Mouse (Mus musculus): Measurements from ENCODE around the gene Asb16.

The Asb16 gene

GRCm38 (mm10) chr11:102287485-102287884 lies 18.9 kb downstream of the Asb16 start:
- in situ Hi-C loops (cut with MboI, MseI), result no loop called here

DNA sequence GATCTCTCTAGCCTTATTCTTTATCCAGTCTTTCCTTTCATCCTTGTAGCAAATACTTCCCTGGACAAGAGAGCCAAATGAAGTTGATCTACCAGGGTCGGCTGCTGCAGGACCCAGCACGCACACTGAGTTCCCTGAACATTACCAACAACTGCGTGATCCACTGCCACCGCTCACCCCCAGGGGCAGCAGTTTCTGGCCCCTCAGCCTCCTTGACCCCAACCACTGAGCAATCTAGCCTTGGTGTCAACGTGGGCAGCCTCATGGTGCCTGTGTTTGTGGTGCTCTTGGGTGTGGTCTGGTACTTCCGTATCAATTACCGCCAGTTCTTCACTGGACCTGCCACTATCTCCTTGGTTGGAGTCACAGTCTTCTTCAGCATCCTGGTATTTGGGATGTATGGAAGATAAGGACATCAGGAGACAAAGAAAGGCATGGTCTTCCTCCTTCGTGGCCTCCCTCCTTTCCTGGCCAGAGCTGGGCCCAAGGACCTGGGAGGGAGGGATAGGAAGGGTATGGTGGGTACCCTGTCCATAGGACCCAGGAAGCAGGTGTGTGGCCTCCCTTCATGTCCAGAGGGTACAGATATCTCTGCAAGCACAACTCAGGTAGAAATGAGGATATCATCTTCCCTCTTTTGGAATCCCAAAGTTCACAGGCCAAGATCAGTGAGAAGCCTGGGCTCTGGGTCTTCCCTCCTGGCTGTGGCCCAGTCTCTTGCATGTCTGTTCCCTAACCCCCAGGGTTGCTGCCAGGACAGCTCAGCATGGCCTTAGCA lies 19.7 kb downstream of the Asb16 start:
- in situ Hi-C loops (cut with MboI, MseI), result no loop called here

- in situ Hi-C loops (cut with MboI, MseI), result no loop called here
Measured at GRCm38 (mm10) chr11:102288913-102289312, 20.4 kb downstream of the Asb16 start.

DNA sequence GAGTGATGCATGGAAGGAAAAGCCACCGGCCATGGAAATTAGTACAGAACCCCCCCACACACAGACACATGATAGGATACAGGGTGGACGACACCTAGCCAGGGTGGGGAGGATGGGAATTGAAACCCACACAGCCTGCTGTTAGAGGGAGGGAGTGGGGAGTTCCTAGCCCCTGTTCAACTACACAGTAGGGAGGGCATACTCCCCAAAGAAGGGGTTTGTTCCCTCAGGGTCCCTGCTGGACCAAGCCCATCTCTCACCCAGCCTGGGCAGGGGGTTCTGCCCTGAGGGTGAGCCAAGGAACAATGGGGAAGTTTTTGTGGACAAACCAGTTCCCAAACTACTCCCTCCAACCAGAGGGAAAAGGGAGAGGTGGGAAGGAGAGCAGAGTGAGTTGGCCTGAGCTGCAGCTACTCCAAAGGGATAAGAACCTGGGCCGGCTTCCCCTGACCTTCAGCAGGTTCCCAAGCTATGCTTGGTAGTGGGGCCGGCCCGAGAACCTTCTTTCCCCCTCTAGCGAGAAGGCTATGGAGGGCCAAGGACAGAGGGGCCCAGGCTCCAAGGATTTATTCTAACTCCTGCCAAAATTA lies 21.1 kb downstream of the Asb16 start:
- in situ Hi-C loops (cut with MboI, MseI), result loop anchor here in 1 of 2 experiments (10.0 kb wide), 2 partner anchors 115 to 145 kb away; partner anchors contain the start of genes Grn and Slc25a39

DNA sequence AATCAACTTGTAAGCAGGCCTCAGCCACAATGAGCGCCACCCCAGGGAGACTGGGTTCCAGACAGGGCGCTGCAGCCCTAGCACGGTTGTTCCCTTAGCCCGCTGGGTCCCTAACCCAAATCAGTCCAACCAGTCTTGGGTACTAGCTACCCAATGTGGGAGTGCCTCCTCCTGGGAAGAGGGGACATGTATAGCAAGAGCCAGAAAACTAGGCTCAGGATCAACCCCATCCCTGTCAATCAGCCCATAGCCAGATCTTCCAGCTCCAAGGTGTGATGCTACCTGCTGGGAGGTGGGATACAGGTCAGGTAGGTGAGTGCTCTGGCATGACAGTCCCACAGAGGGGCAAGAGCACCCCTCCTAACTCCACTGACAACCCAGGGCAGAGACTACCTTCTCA lies 21.6 kb downstream of the Asb16 start:
- in situ Hi-C loops (cut with MboI, MseI), result loop anchor here in 1 of 2 experiments (10.0 kb wide), 2 partner anchors 115 to 145 kb away; partner anchors contain the start of genes Grn and Slc25a39

DNA sequence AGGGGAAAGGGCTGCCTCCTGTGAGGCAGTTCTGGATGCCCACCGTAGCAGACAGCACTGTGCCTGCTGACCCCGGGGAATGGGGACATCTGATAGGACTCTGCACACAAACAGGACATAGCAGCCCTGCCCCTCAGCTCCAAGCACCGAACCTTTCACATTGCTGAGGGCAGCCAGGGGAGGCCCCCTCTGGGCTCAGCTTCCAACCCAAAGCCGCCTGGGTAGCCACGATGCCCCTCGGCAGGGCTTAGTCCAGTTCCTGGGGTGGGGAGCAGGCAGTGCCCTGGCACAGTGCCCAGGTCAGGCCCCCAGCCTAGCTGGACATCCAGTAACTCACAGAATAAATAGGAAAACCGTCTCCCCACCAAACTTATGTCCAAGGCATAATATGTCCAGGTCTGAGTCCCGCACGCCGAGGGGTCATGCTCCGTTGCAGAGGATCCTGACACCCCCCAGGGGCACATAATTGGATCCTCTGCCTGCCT lies 22.6 kb downstream of the Asb16 start:
- in situ Hi-C loops (cut with MboI, MseI), result loop anchor here in 1 of 2 experiments (10.0 kb wide), 2 partner anchors 114 to 144 kb away; partner anchors contain the start of genes Grn and Slc25a39

GRCm38 (mm10) chr11:102293971-102294370 lies 25.4 kb downstream of the Asb16 start:
- in situ Hi-C loops (cut with MboI, MseI), result loop anchor here in 1 of 2 experiments (10.0 kb wide), 2 partner anchors 111 to 141 kb away; partner anchors contain the start of genes Grn and Slc25a39

DNA sequence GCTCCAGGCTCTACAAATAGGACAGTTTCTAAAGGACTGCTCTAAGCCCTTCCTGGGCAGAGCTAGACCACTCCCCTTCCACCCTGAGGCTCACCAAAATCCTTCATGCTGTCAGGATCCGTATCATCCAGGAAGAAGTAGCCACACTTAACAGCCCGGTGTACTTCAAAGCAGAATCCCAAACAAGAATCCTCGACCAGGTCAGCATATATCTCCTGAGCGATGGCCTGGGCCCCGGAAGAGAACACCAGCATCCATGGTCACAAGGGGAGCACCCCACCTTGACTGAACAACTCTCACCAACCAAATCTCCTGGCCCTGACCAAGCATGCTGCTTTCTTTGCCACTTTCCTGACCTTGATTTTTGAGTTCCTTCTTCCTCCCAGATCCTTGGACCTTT lies 25.9 kb downstream of the Asb16 start:
- in situ Hi-C loops (cut with MboI, MseI), result loop anchor here in 1 of 2 experiments (10.0 kb wide), 2 partner anchors 110 to 140 kb away; partner anchors contain the start of genes Grn and Slc25a39

DNA sequence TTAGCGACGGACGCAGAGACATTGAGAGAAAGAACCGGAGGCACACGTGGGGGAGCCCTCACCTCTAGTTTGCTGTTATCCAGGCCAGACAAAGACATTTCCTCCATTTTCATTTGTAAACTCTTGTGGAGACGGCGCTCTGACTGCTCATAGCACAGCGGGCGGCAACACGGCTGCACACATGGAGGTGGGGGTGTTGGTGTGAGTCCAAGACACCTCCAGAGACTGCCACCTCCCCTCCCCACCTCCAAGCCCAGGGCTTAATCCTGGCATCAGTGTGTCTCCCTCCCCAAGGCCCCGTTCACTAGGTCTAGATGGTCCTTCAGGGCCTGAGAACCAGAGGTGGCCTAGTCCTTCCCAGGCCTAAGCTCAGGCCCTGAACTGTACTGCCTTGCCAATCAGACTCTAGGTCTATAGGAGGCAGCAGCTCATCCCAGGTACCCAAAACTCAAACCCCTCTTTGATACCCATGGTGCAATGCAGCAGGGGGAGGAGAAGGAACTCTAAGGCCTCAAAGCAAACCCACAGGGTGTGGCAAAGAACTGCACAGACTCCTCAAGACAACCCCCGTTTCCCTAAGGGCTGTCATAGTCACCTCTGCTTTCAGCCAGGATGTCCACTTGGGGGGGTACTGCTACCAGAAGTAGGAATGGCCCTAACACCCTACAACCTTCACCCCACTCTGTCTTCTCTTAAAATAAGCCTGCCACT lies 26.5 kb downstream of the Asb16 start:
- in situ Hi-C loops (cut with MboI, MseI), result loop anchor here in 1 of 2 experiments (10.0 kb wide), 2 partner anchors 110 to 140 kb away; partner anchors contain the start of genes Grn and Slc25a39

DNA sequence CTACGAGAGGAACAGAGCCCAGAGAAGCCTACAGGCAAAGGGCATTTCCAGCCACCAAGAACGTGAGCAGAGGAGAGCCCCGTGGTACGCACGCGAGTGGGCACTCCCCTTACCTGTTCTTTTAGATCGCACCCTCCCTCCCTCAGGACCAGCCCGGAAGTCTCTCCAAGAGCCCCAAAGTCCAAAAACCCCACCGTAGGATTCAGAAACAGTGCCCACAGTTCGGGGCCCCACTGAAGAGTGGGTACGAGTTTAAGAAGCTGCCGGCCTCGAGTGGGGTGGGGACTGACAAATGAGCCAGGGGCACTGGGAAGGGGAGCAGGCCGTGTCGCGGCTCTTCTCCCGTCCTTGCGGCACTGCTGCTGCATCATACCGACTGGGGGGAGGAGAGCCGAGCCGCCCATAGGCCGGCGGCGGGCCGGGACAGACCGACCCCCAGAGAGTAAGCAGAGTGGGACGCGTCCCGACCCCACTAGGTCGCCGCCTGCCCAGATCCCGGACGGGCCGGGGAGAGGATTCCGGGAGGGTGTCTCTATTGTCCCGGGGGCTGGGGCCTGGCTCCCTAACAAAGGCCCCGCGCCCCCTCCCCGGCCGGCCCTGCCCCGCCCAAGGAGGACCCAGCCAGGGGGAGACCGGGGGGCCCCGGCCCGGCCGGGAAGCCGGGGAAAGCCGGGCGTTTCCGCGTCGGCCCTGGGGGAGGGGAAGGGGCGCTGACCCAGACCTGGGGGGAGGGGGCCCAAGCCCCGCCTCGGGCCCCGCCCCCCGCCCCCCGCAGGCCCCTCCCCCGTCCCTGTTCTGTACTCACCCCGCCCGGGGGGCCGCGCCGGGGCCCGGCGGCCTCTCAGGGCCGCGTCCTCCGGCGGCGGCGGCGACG lies 27.3 kb downstream of the Asb16 start:
- in situ Hi-C loops (cut with MboI, MseI), result loop anchor here in 1 of 2 experiments (10.0 kb wide), 2 partner anchors 109 to 139 kb away; partner anchors contain the start of genes Grn and Slc25a39

GRCm38 (mm10) chr11:102296491-102297472 lies 28.2 kb downstream of the Asb16 start, which contains the start of gene Atxn7l3:
TSS of gene Atxn7l3 (minus strand) at chr11:102296631.
- in situ Hi-C loops (cut with MboI, MseI), result loop anchor here in 1 of 2 experiments (10.0 kb wide), 2 partner anchors 108 to 138 kb away; partner anchors contain the start of genes Grn and Slc25a39

GRCm38 (mm10) chr11:102297577-102298556 lies 29.3 kb downstream of the Asb16 start:
- in situ Hi-C loops (cut with MboI, MseI), result loop anchor here in 1 of 2 experiments (10.0 kb wide), 2 partner anchors 107 to 137 kb away; partner anchors contain the start of genes Grn and Slc25a39

DNA sequence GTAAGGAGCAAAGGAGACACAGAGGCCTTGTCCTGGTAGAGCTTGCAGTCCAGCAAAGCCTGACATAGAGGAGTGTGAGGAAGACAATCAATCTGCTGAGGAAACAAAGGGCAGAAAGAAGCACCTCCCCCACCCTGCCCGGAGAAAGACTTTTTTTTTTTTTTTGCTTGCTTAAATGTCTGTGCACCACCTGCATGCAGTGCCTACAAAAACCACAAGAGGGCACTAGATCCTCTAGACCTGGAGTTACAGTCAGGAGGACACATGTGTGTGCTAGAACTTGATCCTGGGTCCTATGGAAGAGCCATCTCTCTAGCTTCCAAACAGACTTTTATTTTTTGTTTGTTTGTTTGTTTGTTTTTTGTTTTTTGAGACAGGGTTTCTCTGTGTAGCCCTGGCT lies 31.3 kb downstream of the Asb16 start:
- in situ Hi-C loops (cut with MboI, MseI), result loop anchor here in 1 of 2 experiments (10.0 kb wide), 2 partner anchors 105 to 135 kb away; partner anchors contain the start of genes Grn and Slc25a39

DNA sequence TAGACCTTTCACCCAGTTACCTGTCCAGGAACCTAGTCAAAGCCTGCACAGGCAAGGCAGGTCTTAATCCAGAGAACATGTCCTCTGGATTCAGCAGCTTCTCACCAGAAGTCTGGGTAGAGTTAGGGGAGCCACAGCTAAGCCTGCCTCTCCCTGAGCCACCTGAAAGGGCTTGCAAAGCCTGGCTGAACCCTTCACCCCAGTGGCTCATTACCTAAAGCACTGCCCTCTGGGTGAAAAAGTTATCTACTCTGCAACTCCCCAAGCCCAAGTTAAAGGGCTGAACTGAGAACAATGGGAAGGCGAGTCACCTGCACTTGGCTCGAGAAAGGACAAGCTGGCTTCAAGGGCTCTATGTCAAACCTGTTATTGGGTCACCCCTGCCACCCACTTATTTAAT lies 35.6 kb downstream of the Asb16 start:
- in situ Hi-C loops (cut with MboI, MseI), result no loop called here

- in situ Hi-C loops (cut with MboI, MseI), result no loop called here
Measured at GRCm38 (mm10) chr11:102305359-102305758, 36.8 kb downstream of the Asb16 start.

GRCm38 (mm10) chr11:102308104-102308503 lies 39.6 kb downstream of the Asb16 start:
- in situ Hi-C loops (cut with MboI, MseI), result no loop called here

GRCm38 (mm10) chr11:102308979-102309378 lies 40.4 kb downstream of the Asb16 start:
- in situ Hi-C loops (cut with MboI, MseI), result no loop called here
